Mouse (Mus musculus): ENCODE measurements around the gene Cnnm4.

Gene Cnnm4

GRCm38 (mm10) chr1:36541844-36542243 lies 70.4 kb downstream of the Cnnm4 start:
- no peak for DNase-seq (ENCODE audit: inconsistent ontology term)

- DNase-seq (ENCODE audit: inconsistent ontology term) = no peak
These were observed 71.5 kb downstream of the Cnnm4 start for GRCm38 (mm10) chr1:36542925-36543324.

DNA sequence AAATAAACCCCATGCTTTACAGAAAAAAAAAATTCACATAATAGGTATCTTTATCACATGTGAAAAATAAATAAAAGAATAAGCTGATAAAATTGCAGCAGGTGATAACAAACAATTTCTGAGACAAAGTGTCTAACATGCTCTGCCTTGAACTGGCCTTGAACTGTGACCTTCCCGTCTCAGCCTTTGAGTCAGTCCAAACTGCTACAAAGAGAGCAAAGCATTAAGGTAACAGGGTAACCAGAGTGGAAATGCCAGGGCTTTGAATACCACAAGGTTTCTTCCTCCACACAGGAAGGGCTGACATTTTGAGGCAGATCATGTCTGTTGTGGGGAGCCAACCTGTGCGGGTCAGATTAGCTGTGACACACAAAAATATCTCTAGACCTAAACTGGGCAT lies 74.0 kb downstream of the Cnnm4 start:
- DNase-seq (ENCODE audit: inconsistent ontology term) = no peak

DNA sequence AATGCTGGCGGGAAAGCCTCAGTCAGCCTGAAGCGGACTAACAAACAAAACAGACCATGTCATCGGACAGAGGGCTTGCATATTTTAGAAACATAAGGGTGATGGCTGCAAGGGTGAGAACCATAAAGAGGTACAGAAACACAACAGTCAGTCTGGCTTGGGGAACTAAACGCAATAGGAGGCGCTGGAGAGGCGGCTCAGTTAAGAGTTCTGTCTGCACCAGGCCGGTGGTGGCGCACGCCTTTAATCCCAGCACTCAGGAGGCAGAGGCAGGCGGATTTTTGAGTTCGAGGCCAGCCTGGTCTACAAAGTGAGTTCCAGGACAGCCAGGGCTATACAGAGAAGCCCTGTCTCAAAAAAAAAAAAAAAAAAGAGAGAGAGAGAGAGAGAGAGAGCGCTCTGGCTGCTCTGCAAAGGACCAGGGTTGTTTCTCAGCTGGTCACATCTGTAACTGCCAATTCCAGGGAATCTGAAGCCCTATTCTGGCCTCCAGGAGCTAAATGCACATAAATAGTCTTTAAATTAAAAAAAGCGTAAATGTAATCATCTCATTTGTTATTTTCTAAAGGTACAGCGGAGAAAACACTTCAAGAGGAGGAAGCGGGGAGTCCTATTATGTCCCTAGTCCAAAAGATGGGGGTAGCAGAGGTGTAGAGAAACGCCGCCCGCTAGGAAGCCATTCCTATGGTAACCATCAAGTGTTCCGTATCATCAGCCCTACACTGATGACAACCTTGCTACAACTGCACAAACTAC lies 74.6 kb downstream of the Cnnm4 start:
- DNase-seq (ENCODE audit: inconsistent ontology term) = no peak

GRCm38 (mm10) chr1:36546888-36547471 lies 75.6 kb downstream of the Cnnm4 start, which contains the start of gene Ankrd39:
Gene Ankrd39, minus strand, starts transcription at chr1:36547445.
- DNase-seq (ENCODE audit: inconsistent ontology term) = peak; percentile 99

DNA sequence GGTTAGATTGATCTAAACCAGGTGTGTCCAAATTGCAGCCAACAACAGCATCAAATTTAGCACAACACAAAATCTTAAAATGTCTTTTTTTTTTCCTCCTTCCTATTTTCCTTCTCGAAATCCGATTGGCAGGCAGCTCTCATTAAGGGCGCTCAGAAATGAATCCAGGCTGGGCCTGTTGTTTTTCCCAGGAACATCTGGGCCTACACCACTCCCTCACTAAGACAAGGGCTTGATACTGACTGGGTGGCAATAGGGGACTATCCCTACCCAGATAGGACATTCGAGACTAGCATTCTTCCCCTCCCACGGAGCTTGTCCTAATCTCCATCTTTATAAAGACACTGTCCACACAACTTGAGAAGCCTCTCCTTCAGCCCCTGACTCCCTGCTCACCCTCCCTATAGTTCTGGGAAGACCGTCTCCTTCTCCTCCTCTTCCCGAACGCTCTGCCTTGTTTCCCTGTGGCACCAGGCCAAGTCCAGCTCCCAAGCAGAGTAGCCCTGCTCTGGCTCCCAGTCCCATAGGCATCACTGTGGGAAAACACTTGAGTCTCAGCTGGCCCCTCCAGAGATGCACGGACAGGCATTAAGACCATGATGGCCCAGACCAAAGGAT lies 76.7 kb downstream of the Cnnm4 start:
- no peak for DNase-seq (ENCODE audit: inconsistent ontology term)

- DNase-seq (ENCODE audit: inconsistent ontology term) = no peak
These were observed 77.4 kb downstream of the Cnnm4 start for GRCm38 (mm10) chr1:36548771-36549170.

DNA sequence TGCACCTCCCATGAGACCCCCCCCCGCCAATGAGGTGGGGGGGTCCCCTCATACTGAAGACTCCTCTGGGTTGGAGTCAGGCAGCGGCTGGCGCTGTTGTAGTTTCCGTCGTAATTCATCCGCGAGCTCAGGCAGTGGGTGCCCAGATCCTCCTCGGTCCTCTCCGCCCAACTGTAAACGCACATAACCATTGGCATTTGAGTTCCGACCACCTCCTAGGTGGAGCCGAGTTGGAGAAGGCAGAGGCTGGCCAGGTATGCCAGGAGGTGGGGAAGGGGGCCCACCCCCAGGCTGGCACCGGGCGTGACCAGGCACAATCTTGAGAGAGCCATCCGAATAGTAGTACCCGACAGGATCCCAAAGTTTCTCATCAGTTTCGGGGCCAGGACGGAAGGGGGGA lies 78.1 kb downstream of the Cnnm4 start:
- DNase-seq (ENCODE audit: inconsistent ontology term) = no peak

DNA sequence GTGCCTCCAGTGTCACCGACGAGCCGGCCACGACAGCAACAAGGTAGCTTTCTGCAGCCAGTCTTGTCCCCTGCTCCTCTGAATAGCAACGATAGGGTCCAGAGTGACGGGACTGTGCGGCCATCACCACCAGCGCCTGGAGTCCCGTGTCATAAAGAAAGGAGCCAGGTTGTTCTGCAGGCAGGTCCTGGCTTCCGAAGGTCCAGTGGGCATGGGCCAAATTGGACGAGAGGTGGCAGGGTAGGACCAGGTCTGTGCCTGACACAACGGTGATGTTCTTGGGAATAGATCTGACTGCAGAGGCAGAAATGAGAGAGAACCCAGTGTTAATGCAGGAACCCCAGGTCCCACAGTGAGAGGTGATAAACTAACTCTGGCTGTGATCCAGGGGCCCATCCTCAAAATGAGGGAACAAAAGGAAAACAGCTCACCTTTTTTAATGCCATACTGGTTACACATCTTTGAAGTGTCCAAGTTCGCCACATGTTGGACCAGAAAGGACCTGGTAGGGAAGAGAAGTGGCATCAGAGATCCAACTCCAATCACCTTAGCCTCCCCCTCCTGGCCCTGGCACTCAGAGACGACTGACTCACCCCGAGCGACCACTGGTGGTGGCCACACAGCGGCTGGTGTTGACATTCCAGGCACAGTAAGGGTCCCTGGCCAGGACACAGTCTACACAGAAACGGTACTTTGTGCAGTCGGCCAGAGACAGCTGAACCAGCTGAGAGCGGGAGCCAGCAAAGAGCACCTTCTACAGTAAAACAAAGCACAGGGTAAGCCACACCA lies 78.8 kb downstream of the Cnnm4 start:
- DNase-seq (ENCODE audit: inconsistent ontology term) = peak; percentile 76

DNA sequence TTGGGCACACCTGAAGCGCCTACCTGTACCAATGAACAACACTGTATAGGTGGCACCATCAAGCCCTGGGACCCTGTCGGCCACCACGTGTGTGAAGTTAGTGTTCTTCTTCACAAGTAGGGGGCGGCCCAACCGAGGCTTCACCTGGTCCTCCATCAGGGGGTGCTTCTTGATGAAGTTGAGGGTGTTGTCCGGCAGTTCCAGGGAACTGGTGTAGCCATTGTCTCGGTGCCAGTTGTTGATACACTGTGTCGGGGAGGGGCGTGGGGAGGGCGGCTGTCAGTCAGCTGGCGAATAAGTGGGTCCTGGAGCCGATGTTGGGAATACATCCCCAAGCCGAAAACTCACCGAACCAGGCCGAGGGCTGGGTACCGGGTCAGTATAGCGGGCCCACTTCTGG lies 80.5 kb downstream of the Cnnm4 start:
- no peak for DNase-seq (ENCODE audit: inconsistent ontology term)

- no peak for DNase-seq (ENCODE audit: inconsistent ontology term)
These were observed 81.1 kb downstream of the Cnnm4 start for GRCm38 (mm10) chr1:36552506-36552905.

- no peak for DNase-seq (ENCODE audit: inconsistent ontology term)
These were observed 83.4 kb downstream of the Cnnm4 start for GRCm38 (mm10) chr1:36554633-36555399.

GRCm38 (mm10) chr1:36555798-36556395 lies 84.5 kb downstream of the Cnnm4 start:
- peak; percentile 59 for DNase-seq (ENCODE audit: inconsistent ontology term)

GRCm38 (mm10) chr1:36556553-36557456 lies 85.4 kb downstream of the Cnnm4 start:
- DNase-seq (ENCODE audit: inconsistent ontology term) = peak; percentile 95

- peak; percentile 81 for DNase-seq (ENCODE audit: inconsistent ontology term)
These were observed 86.1 kb downstream of the Cnnm4 start for GRCm38 (mm10) chr1:36557457-36558011.
